Mouse (Mus musculus) olfactory bulb, adult 2 months (tissue): Measurements from ENCODE around the gene Auh.

Source experiments
- CTCF ChIP-seq: fragments of 200-500 bp; IDR thresholded peaks from 2 replicates; pipeline ENCODE4 v1.5.1; 2012; ENCODE audit warnings: low read depth, mild to moderate bottlenecking, low read length, moderate library complexity; ENCODE audit not compliant: insufficient read depth
- POLR2A ChIP-seq: fragments of 200-500 bp; IDR thresholded peaks from 2 replicates; pipeline ENCODE4 v1.6.1; 2012; ENCODE audit warnings: mild to moderate bottlenecking, low read depth, low read length, moderate library complexity; ENCODE audit not compliant: insufficient read depth

GRCm38 (mm10) chr13:52857781-52858180 is 71.7 kb downstream of the Auh start:
- TF ChIP-seq CTCF (no peak), POLR2A (no peak)
